Mouse (Mus musculus) left cerebral cortex, postnatal 36 days (tissue): ENCODE results near the gene Cmc4. TPM values are rescaled to one million over a fixed set of nuclear protein-coding genes. Genes with fewer than 3 reads are reported as not detected.

Experiments used
- DNase-seq, 2 experiments: peaks; one replicate each; pipeline ENCODE4 v3.0.0; 2021 to 2022; ENCODE audit warnings: low spot score in 2 of 2, mixed read lengths in 1 of 2
- intact Hi-C: fragments of 180-260 bp; cut with DNase I; formaldehyde crosslinking; loops from one replicate; pipeline ENCODE4 v1.15.1; 2025
- total RNA-seq, 2 experiments: library from RNA; stranded (reverse); gene quantifications; 2 replicates each; pipeline ENCODE4 v1.2.3; 2021

Gene Cmc4
- 10 to 100 TPM; 11.1 to 12.7 TPM for total RNA-seq

GRCm38 (mm10) chrX:75415936-75416785, at the start of gene Cmc4, which contains the start of the genes Mtcp1 and Brcc3:
Gene Cmc4, minus strand, starts transcription at chrX:75416584.
Gene Mtcp1, minus strand, starts transcription at chrX:75416588.
Gene Brcc3, plus strand, starts transcription at chrX:75416628.
- intact Hi-C loops = no loop called here
- DNase-seq = peak; percentile 84 to 86

GRCm38 (mm10) chrX:75454597-75454996, 38.2 kb upstream of the Cmc4 start:
- DNase-seq = no peak
- intact Hi-C loops = no loop called here

GRCm38 (mm10) chrX:75409711-75410110, 6.7 kb downstream of the Cmc4 start:
- DNase-seq = no peak
- intact Hi-C loops = no loop called here

- intact Hi-C loops = no loop called here
- no peak for DNase-seq
These were observed 13.0 kb downstream of the Cmc4 start for GRCm38 (mm10) chrX:75403350-75403749.

GRCm38 (mm10) chrX:75402668-75403067, 13.7 kb downstream of the Cmc4 start:
- no peak for DNase-seq
- intact Hi-C loops = no loop called here

- DNase-seq = no peak
- intact Hi-C loops = no loop called here
These were observed 16.9 kb downstream of the Cmc4 start for GRCm38 (mm10) chrX:75399471-75399870.

- intact Hi-C loops = no loop called here
- DNase-seq = peak; percentile 33 to 57
These were observed 34.1 kb downstream of the Cmc4 start, which contains the start of the genes Fundc2 and F8 for GRCm38 (mm10) chrX:75382195-75382771. Gene Fundc2, plus strand, starts transcription at chrX:75382399. Gene F8, minus strand, starts transcription at chrX:75382615.

- intact Hi-C loops = no loop called here
- no peak for DNase-seq
These were observed 34.7 kb downstream of the Cmc4 start for GRCm38 (mm10) chrX:75381699-75382098.

- no peak for DNase-seq
- intact Hi-C loops = no loop called here
These were observed 35.2 kb downstream of the Cmc4 start for GRCm38 (mm10) chrX:75381176-75381575.

- DNase-seq = no peak
- intact Hi-C loops = no loop called here
These were observed 39.6 kb downstream of the Cmc4 start for GRCm38 (mm10) chrX:75376815-75377214.

- no peak for DNase-seq
- intact Hi-C loops = no loop called here
These were observed 43.5 kb downstream of the Cmc4 start for GRCm38 (mm10) chrX:75372666-75373425.

- DNase-seq = no peak
- intact Hi-C loops = no loop called here
These were observed 46.2 kb downstream of the Cmc4 start for GRCm38 (mm10) chrX:75370197-75370596.

Other genes with a start within 250 kb of the Cmc4 start
- 10 to 100 TPM; 51.1 to 54.0 TPM for gene Fundc2, start 34.2 kb downstream of the Cmc4 start, total RNA-seq
- gene F8, start 34.0 kb downstream of the Cmc4 start, total RNA-seq = 1 to 10 TPM; 1.9 to 2.0 TPM
- gene Mtcp1, start within 50 bp of the Cmc4 start, total RNA-seq = 10 to 100 TPM in 1 of 2 experiments, 1 to 10 TPM in 1; 4.8 to 12.0 TPM
- 10 to 100 TPM; 36.7 to 37.8 TPM for gene Brcc3, start within 50 bp of the Cmc4 start, total RNA-seq
- gene Vbp1, start 97.7 kb upstream of the Cmc4 start, total RNA-seq = 10 to 100 TPM; 65.1 to 66.7 TPM
- gene Rab39b, start 161.6 kb upstream of the Cmc4 start, total RNA-seq = 10 to 100 TPM; 39.0 to 41.8 TPM